Mouse (Mus musculus): ENCODE measurements around the gene Mcoln3.
A peak's percentile ranks its signal among the peaks of the same experiment; 100 is the strongest.

Gene Mcoln3

DNA sequence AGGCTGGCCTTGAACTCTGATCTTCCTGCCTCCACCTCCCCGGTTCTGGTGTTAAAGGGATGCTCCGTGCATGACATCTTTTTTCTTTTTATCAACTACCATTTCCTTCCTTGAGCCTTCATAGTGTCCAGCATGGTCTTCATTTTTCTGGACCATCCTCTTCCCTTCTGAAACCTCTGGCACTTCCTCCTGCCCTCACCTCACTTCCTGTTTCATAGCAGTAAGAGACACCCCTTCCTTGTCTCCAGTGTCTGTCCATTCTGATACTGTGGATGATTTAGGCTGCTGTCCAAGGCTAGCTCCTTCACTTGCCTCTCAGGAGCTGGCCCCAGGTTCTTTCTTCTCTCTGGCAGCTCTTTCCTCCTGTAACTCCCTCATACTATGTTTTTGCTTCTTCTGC is 18.2 kb downstream of the Mcoln3 start:
- no peak for DNase-seq

DNA sequence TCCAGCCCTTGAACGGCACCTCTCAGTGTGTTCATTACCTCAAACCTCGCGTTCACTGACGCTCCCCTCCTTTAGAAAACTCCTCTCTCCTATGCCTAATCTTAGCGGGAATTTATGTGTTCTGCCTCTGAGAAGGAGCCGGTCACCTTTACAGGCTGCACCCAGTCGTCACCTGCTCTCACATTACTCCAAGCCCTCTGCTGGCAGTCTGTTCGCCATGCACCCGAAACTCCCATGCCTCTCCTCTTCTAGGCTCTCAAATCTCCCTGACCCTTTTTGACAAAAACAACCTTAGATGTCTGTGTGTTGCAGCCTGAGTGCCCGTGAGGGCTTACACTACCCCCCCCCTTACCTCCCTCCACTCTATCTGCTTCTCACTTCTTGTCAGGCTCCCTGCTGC is 19.2 kb downstream of the Mcoln3 start:
- peak; percentile 16 for DNase-seq

DNA sequence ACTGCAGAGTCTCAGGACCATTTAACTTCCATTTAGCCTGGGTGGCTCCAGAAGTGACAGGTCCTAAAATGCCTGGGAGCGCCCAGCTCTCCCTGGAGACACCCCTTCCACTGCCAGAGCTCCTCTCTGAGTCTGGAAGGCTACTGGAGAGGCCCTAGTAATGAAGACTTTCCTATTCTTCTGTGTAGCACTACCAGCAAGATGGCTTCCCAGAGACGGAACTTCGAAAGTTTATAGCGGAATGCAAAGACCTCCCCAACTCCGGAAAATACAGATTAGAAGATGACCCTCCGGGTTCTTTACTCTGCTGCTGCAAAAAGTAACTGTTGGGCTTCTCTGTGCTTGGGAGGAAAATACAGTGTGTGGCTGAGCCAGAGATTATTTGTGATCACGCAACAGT is 23.0 kb downstream of the Mcoln3 start:
- DNase-seq: no peak

DNA sequence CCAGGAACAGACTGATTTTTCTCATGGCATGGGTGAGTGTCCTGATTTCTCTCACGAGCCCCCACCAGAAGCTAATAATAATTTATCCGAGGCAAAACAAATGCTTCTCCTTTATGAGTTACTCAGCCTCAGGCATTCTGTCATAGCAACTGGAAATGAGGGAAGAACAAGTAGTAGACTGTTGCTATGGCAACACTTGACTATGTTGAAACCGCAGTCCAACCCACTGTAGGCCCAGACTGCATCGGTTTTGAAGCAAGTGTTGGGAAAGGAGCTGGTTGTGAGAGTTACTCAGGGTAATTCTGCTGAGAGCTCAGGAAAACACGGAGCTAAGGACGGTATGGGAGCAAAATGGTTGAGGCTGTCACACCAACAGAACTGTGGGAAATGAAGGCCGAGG is 25.3 kb downstream of the Mcoln3 start:
- no peak for DNase-seq

DNA sequence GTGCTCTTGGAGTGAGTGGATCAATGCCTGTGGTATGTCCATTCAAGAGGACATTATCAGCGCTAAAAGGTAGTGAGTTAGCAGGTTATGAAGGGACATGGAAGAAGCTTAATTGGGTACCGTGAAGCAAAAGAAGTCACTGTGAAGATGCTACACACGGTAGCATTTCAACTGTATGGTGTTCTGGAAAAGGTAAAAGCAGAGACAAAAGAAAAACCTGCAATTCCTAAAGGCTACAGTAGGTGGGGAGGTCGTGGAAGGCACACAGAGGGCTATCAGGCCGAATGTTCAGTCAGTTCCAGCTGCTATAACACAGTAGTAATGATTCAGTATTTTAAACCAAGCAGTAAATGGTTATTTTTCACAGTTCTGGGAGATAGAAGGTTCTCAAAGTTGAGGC is 28.3 kb downstream of the Mcoln3 start:
- peak; percentile 17 for DNase-seq

DNA sequence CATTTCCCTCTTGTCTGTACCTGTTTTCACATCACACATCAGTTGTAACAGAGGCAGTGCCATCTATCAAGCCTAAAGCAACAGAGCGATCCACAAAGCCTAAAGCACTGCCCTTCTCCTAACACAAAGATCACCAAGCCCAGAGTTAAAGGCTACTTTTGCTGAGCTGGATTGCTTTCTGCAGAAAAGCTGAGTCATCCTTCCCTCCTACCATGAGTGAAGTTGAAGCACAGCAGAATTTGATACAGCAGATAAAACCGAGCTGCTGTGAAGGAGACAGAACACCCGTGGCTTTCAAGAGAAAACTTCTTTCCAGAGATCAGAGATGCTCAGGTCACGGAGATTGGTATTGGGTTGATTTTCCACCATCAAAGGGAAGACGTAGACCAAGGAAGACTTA is 28.9 kb downstream of the Mcoln3 start:
- no peak for DNase-seq

DNA sequence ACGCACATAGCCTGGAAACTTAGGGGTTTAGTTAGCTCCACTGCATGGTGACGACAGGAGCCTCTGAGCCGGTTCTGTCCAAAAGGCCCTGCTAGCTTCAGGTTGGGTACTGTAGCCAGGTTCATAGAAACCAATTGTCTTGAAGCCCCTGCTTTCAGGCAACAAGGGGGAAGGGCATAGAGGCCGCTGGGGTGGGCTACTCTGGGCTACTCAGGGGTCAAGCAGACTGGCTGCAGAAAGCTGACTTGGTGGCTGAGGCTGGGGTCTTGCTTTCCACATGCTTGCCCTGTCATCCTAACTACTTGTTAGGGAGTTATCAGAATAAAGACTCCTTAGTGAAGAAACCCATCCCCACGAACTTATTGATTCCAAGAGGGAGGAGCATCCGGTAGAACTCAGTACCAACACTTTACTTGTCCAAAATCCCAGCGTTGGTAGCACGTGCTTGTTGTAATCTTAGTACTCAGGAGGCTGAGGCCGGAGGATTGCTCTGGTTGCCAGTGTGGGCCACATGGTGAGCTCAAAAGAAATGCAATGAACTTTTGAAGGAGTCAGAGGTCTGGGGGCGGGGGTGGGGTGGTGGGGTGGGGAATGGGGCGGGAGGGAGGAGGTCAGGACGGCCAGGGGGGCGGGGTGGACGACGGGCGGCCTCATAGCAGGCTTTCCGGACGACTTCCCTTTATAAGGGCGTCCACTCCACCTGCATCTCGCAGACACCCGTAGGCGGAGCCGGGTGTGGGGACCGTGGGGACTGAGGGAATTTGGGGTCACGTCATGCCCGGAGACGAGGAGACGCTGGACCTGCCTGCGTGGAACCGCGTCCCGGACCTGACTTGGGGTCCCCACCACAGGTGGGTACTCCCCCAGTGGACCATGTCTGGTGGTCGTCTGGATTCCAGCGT is 32.2 kb downstream of the Mcoln3 start, which contains the start of gene Mcoln2:
TSS of gene Mcoln2 (plus strand) at position 678 of the 902 bp plus-strand sequence.
- DNase-seq: no peak

DNA sequence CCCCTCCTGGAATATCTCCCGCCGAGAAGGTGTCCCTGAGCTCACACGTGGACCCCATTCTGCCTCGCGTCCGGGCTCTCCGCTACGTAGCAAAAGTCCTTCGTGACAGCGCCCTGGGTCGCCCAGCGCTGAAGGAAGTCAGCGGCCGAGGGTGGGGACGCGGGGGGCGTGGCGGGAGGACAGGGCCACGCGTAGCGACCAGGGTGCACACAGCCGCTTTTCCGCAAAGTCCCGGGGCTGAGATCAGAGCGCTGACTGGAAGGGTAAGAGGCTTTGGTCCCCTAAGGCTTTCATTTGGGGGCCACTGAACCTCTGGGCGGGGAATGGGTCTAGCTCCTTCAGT is 32.8 kb downstream of the Mcoln3 start:
- peak; percentile 9 for DNase-seq

DNA sequence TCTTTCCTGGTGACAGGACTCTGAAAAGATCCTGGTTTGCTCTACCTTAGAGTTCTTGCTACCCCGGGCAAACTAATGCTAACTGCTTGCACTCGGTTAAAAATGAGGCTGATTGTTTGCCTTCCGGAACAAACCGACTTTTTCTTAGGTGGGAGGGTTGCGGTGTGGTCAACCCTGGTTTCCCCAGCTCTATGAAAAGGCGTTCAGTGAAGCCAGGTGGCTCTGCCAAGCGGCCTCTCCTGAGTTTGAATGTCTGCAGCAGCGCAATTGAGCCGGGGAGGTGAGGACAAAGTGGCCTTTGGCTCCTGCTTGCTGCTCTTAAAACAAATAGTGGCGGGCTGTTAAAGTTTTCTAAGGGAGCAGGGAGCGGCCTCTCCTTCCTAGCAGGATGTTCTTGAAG is 33.3 kb downstream of the Mcoln3 start:
- DNase-seq: peak; percentile 49

DNA sequence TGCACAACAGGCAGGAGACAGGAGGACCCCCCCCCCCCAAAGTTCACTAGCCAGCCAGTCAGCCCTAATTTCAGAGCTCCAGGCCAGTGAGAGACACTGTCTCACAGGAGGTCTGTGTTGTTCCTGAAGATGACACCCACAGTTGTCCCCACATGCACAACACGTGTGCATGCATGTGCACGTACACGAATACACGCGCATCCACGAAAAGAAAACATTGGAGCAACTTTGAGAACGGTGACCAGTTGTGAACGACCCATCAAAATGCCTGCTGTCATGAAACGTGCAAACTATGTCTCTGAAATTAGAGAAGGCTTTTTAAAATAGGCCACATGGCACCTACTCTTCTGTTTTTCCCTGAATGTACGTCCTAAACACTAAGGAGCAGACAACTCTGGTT is 34.1 kb downstream of the Mcoln3 start:
- DNase-seq: no peak

DNA sequence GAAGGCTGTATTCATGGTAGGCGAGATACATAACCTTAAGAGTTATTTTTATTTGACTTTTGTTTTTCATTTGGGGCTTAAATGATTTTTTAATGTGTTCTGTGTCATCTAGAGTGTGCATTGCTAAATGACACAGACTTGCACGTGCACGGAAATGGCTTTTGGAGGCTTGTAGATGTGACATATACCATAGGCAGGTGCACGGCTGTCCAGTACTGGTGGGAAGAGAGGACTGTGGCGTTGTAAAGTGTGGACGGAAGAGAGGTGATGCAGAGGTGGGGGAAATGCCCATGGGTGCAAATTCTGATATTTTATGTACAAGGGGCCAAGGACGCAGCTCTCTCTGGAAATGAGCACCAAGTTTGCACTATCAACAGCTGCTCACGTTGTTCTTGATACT is 34.5 kb downstream of the Mcoln3 start:
- no peak for DNase-seq

DNA sequence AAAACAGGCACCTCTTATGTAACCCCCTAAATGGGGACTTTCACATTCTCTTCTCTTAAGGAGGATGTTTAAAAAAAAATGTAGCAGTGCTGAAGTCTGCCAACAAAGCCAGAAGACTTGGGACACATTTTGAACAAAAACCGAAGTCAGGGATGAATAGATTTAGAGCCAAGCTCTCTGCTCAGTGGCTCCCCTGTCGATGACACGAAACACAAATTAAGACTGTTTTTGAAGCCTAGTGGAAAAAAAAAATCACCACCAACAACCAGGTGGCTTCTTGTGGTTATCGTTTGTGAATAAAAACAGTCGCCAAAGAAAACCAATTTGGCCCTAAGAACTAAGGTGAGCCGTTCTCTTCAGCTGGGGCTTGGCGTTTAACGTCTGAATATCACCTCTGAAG is 35.1 kb downstream of the Mcoln3 start:
- DNase-seq: no peak

DNA sequence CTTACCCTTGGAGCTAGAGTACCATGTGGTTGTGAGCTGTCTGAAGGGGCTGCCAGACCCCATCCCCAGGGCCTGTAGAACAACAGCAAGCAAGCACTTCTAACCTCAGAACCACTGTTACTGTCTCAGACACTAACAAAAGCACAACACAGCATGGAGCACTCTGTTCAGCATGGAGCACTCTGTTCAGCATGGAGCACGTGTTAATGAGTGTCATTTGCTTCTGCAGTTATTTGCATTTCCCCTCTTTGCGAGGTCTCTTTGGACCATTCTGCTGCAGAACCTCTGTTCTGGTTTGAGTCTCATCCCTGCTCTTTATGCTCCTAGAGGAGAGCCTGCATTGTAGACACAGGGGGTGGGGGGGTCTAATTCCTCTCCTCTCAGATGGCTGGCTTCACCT is 35.7 kb downstream of the Mcoln3 start:
- no peak for DNase-seq

DNA sequence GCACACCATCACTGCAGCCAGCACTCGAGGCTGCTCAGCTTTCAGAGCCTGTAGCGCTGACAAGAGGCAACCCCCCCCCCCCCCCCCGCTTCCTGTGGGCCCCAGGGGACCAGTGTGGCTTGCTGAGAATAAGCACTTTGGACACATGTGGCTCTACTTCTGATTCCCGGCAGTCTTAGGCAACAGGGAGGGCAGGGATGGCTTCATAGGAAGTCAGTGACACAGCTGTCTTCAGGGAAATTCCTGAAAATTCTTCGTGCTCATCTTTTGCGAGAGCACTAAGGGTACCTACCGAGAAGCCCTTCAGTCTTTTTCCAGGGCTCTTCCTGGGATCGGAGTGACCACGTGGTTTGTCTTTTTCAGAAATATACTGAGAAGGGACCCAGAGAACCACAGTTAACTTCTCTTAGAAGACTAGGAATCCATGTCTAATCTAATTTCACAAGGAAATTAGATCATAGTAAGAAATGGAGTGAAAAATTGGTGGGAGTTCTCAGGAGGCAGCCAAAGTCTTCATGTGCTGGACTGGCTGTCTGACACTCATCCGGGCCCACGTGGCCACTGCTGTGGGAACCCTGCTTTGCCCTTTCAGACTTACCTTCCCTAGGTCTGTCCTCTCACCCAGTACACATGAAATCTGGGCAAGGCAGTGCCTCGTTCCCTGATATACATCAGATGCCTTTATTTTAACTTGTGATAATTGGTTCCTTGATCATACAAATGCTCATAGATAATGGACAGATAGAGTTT is 36.8 kb downstream of the Mcoln3 start:
- DNase-seq: no peak

DNA sequence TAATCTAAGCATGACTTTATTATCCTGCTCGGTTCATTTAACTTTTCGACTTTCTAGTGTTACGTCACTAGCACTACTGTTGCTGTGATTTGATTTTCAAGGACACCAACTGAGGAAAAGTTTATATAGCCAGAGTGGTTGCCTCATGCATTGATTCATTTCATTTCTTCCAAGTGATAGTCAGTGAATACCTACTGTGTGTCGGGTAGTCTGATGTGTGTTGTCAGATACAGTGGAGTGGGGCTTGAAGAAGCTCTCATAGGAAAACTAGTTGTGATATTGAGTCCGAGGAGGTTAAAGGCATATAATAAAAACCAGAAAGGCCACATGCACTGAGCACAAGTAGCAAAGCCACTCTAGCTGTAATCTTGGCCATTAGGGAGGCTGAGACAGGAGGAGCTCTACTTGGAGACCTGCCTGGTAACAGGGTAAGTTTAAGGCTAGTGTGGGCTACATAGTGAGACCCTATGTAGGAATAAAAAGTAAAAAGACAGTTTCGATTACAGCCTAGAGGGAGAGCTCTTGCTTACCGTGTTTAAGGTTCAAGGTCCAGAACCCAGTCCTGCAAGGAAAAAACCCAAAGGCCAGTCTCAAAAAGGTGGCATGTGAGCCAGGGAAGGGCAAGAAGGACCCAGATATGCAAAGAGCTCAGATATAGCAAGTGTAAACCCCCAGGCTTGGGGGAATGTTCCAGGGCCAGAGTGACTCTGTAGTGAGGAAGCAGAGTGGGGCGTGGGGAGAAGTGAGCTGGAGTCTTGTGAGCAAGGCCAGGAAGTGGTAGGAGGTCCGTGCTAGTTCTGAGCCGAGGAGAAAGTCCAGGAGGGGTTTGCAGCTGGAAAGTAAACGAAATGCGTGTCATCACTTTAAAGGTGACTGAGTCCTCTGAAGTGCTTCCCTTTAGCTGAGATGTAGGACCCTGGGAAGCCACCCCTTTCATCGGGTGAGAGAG is 38.7 kb downstream of the Mcoln3 start:
- DNase-seq: no peak

DNA sequence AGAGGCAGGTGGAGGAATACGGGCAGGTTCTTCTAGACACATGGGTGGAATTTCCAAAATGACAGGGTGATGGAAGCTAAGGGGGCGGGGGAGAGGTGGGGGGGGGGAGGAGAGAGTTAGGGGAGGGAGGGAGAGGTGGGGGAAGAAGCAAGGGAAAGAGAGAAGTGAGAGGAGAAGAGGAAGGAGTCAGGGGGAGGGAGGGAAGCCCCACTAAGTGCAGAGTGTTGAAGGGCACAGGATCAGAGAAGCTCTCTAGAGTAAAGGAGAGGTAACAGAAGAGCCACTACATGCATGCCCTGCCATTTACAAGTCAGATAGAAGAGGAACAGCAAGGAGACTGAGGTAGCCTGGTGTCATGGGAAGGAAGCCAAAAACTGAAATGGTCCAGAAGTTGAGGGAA is 39.6 kb downstream of the Mcoln3 start:
- DNase-seq: no peak

DNA sequence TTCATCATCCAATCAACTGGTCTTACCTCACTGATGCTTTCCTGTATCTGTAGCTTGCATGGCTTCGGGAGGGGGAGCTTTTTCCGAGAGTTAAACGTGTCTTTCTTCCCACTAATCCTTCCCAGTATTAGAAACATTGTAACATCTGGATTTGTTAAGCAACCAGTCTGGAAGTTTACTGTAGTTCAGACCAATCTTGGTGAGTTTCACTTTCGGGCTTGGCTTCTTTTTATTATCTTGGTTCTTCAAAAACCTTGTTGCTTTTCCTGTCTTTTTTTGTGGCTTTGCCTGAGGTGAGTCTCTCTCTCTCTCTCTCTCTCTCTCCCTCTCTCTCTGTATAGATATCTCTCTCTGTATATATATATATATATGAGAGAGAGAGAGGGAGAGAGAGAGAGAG is 40.8 kb downstream of the Mcoln3 start:
- DNase-seq: no peak

DNA sequence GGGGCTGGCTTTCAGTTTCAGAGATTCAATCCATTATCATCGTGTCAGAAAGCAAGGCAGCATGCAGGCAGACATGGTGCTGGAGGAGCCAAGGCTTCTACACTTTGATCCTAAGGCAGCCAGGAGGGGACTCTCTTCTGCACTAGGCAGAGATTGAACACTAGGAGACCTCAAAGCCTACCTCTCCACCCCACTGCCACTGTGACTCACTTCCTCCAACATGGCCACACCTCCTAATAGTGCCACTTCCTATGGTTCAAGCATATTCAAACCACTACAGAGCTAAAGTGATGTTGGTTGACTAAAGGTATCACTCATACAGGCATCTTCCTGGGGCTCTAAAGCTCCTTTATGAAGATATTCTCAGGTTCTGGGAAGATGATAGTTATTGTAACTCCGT is 42.1 kb downstream of the Mcoln3 start:
- DNase-seq: no peak

DNA sequence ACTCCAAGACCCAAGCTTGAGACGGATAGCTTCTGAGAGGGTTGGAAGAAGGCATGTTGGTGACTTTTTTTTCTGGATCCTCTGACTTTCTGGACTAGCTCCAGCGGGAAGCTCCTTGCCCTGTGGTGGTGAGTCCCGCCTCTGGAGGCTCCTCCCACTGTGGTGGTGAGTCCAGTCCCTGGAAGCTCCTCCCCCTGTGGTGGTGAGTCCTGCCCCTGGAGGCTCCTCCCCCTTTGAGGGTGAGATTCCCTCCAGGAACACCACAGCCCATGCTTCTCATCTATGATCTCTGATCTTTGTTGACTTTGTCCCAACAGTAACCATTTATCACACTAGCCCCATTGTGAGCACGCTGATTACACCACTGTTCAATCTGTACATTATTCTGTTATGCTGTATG is 44.9 kb downstream of the Mcoln3 start:
- no peak for DNase-seq

DNA sequence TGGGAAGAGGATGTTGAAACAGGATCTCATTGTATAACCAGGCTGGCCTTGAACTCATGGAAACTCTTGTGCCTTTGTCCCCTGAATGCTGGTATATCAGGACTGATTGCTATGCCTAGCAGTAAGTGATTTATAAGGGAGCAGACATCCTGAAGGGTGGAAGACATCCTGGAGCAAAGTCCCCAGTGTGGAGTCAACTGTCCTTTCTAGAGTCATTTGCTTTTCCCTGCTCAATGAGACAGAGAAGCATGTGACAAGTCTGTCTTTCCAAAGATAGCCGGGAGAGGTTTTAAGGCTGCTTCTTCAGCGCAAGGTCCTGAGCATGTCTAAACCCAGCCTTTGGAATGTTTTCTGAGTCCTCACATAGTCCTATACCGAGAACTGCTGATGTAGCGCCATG is 52.1 kb downstream of the Mcoln3 start:
- no peak for DNase-seq

DNA sequence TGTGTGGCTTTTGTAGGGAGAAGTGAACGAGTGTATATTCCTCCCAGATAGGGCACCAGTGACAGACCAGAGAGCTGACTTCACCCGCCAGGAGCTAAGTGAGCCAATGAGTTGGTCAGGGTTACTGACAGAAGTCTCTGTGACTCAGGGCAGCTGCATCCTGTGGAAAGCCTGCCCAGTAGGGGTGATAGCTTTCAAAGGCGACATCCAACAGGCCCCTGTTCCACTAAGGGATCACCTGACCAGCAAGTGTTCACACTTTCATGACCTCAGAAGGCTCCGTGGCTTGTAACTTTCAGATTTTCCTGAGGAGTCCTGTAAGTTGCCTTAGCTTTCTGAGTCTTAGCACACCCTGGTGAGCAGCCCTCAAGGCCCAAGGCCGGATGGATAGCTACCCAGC is 55.8 kb downstream of the Mcoln3 start:
- DNase-seq: no peak

DNA sequence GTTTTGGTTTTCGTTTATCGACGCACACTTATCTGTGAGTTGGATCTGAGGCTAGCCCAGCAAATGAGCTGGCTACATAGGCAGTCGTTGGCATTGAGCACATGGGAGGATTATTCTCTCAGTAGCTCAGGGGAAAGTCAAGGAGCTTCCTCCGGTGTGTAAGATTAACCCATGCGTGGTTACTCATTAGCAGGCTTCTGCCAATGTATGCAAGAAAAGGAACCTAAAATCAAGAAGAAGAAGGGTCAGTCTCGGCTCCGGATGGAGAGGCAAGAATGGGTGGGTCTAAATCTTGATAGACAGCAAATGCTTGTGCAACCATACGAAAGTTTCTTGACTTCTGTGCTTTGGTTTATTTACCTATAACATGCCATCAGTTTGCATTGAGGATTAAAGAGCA is 57.0 kb downstream of the Mcoln3 start:
- DNase-seq: peak; percentile 32

DNA sequence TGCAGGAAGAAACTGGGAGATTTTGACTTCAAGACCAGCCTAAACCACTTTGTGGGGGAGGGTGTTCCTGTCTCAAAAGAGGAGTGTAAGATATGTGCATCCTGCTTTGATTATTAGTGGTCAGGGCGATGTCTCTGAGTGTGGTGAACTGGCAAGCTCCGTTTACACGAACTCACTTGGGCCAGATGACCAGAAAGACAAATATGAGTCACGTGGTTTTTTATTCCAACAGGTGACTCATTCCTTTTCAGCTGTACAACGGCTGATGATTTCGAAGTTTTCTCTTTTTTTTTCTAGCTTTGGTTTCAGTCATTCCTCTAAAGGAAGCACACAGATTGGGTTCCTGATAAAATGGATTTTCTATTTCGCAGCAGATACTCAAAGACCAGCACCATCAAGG is 60.0 kb downstream of the Mcoln3 start:
- DNase-seq: no peak

All from kidney, adult 9 months (tissue).